Mouse (Mus musculus) ES-E14 (cell line): ENCODE results near the gene Yap1. TPM values are rescaled to one million over a fixed set of nuclear protein-coding genes. Genes with fewer than 3 reads are reported as not detected.

Experiments used
- DNase-seq: peaks from one replicate; pipeline ENCODE4 v3.0.0-alpha.2; 2013; ENCODE audit warnings: low read depth, low spot score
- H3K27ac ChIP-seq: 2 replicates; pipeline ENCODE4 v1.5.1; 2012; ENCODE audit warnings: low read depth, mild to moderate bottlenecking, low read length, moderate library complexity, mixed read lengths; ENCODE audit not compliant: poor library complexity, insufficient read depth, severe bottlenecking
- H3K36me3 ChIP-seq: 2 replicates; pipeline ENCODE4 v1.6.1; 2012; ENCODE audit warnings: mild to moderate bottlenecking, low read length, moderate library complexity, mixed read lengths; ENCODE audit not compliant: control insufficient read depth, poor library complexity, insufficient read depth, severe bottlenecking
- H3K4me1 ChIP-seq, 2 experiments: fragments of 150-350 bp in 1 of 2; sonication (generic) in 1 of 2; 2 replicates each; pipeline ENCODE4 v1.6.1; 2012; ENCODE audit warnings: low read length in 2 of 2, mild to moderate bottlenecking in 1 of 2, mixed read lengths in 1 of 2; ENCODE audit not compliant: control insufficient read depth in 2 of 2, insufficient read depth in 2 of 2, poor library complexity in 1 of 2
- H3K4me3 ChIP-seq, 2 experiments: fragments of 150-350 bp in 1 of 2; sonication (generic) in 1 of 2; 2 replicates each; pipeline ENCODE4 v1.5.1; 2012; ENCODE audit warnings: low read length in 2 of 2, low read depth in 1 of 2, mild to moderate bottlenecking in 1 of 2, mixed read lengths in 1 of 2; ENCODE audit not compliant: insufficient read depth in 1 of 2, poor library complexity in 1 of 2, severe bottlenecking in 1 of 2
- H3K9ac ChIP-seq: 2 replicates; pipeline ENCODE4 v1.6.1; 2012; ENCODE audit warnings: low read depth, mild to moderate bottlenecking, low read length, mixed read lengths; ENCODE audit not compliant: poor library complexity, insufficient read depth, severe bottlenecking
- H3K9me3 ChIP-seq: fragments of 150-350 bp; sonication (generic); 2 replicates; pipeline ENCODE4 v1.6.1; 2012; ENCODE audit warnings: low read depth, mild to moderate bottlenecking, low read length; ENCODE audit not compliant: control insufficient read depth, insufficient read depth
- CHD2 ChIP-seq: IDR thresholded peaks from 2 replicates; pipeline ENCODE4 v1.6.1; 2014; ENCODE audit warnings: mild to moderate bottlenecking, low read depth, low read length, inconsistent platforms
- HCFC1 ChIP-seq: IDR thresholded peaks from 2 replicates; pipeline ENCODE4 v1.6.1; 2012; ENCODE audit warnings: low read length, inconsistent platforms, borderline replicate concordance; ENCODE audit not compliant: insufficient read depth
- MAFK ChIP-seq: IDR thresholded peaks from 2 replicates; pipeline ENCODE4 v1.6.1; 2014; ENCODE audit warnings: mild to moderate bottlenecking, low read depth, low read length, inconsistent platforms; ENCODE audit not compliant: insufficient read depth
- ZC3H11A ChIP-seq: IDR thresholded peaks from 2 replicates; pipeline ENCODE4 v1.6.1; 2012; ENCODE audit warnings: low read depth, mild to moderate bottlenecking, inconsistent platforms, low read length, borderline replicate concordance
- ZNF384 ChIP-seq: IDR thresholded peaks from 2 replicates; pipeline ENCODE4 v1.6.1; 2012; ENCODE audit warnings: low read depth, low read length, inconsistent platforms
- in situ Hi-C, 2 experiments: fragments of 600-800 bp; cut with MboI; formaldehyde crosslinking; loops; one replicate each; pipeline ENCODE4 v1.15.1; 2025; ENCODE audit warnings: low sequenced_read_pairs in 2 of 2, inconsistent platforms in 1 of 2; ENCODE audit not compliant: unreplicated experiment in 2 of 2
- total RNA-seq: library from RNA; depleted of rRNA; stranded (reverse); fragments of 300-350 nt; gene quantifications from 2 replicates; pipeline ENCODE4 v1.2.3, GENCODE M21; 2012

Gene Yap1
- total RNA-seq, 1 experiment: 58.5 TPM

GRCm38 (mm10) chr9:8035091-8035490 lies 30.7 kb upstream of the Yap1 start:
- Histone ChIP-seq H3K36me3 (no peaks in the 10 kb centered on the region), H3K9ac (no peak overlapping the region), H3K4me1 (peaks cover 0 to 4% of the 10 kb centered on the region in 2 experiments; a peak in 1 of 4 replicates), H3K27ac (peak overlapping the region; percentile 80; the same call in 1 of the 2 replicates), H3K4me3 (peak overlapping the region in 1 of 2 experiments; percentile 42; a peak in 1 of 4 replicates), H3K9me3 (no peaks in the 10 kb centered on the region)
- in situ Hi-C loops: no loop called here
- DNase-seq: no peak
- TF ChIP-seq CHD2: no peak
- TF ChIP-seq ZNF384: no peak
- no peak for TF ChIP-seq HCFC1
- TF ChIP-seq ZC3H11A: no peak
- TF ChIP-seq MAFK: no peak

GRCm38 (mm10) chr9:8034143-8034542 lies 29.7 kb upstream of the Yap1 start:
- no peak for DNase-seq
- TF ChIP-seq MAFK (no peak), HCFC1 (no peak), ZNF384 (no peak), ZC3H11A (no peak), CHD2 (no peak)
- Histone ChIP-seq H3K36me3 (no peaks in the 10 kb centered on the region), H3K9me3 (no peaks in the 10 kb centered on the region), H3K4me3 (no peak overlapping the region), H3K27ac (no peak overlapping the region), H3K4me1 (peaks cover 0 to 4% of the 10 kb centered on the region in 2 experiments; a peak in 1 of 4 replicates), H3K9ac (no peak overlapping the region)
- in situ Hi-C loops: no loop called here

- peaks cover 0 to 4% of the 10 kb centered on the region in 2 experiments; a peak in 1 of 4 replicates for H3K4me1 ChIP-seq
- no peaks in the 10 kb centered on the region for H3K9me3 ChIP-seq
- in situ Hi-C loops: no loop called here
- TF ChIP-seq ZNF384: no peak
- no peak for TF ChIP-seq CHD2
- TF ChIP-seq HCFC1: no peak
- no peak for TF ChIP-seq MAFK
- TF ChIP-seq ZC3H11A: no peak
- no peaks in the 10 kb centered on the region for H3K36me3 ChIP-seq
- DNase-seq: no peak
- no peak overlapping the region for H3K9ac ChIP-seq
- H3K27ac ChIP-seq: no peak overlapping the region
- no peak overlapping the region for H3K4me3 ChIP-seq
Observed at GRCm38 (mm10) chr9:8032847-8033246, 28.5 kb upstream of the Yap1 start.

- TF ChIP-seq CHD2: no peak
- H3K9me3 ChIP-seq: no peaks in the 10 kb centered on the region
- DNase-seq: no peak
- no peak overlapping the region for H3K27ac ChIP-seq
- H3K36me3 ChIP-seq: no peaks in the 10 kb centered on the region
- in situ Hi-C loops: no loop called here
- no peaks in the 10 kb centered on the region for H3K4me1 ChIP-seq
- no peak overlapping the region for H3K9ac ChIP-seq
- no peak overlapping the region for H3K4me3 ChIP-seq
Observed at GRCm38 (mm10) chr9:8018609-8019008, 14.2 kb upstream of the Yap1 start.

GRCm38 (mm10) chr9:8017253-8017913 lies 13.0 kb upstream of the Yap1 start:
- H3K9me3 ChIP-seq: no peaks in the 10 kb centered on the region
- no peak for DNase-seq
- H3K36me3 ChIP-seq: no peaks in the 10 kb centered on the region
- peak overlapping the region; percentile 14 to 54; a peak in 3 of 4 replicates for H3K4me3 ChIP-seq
- in situ Hi-C loops: no loop called here
- TF ChIP-seq ZNF384: peak; percentile 30; the same call in 1 of the 2 replicates
- no peak for TF ChIP-seq HCFC1
- no peaks in the 10 kb centered on the region for H3K4me1 ChIP-seq
- peak overlapping the region; percentile 70; the same call in 1 of the 2 replicates for H3K9ac ChIP-seq
- peak overlapping the region; percentile 84 for H3K27ac ChIP-seq
